Mouse (Mus musculus): Measurements from ENCODE around the gene Gm19402. TPM values are rescaled to one million over a fixed set of nuclear protein-coding genes. Genes with fewer than 3 reads are reported as not detected.

The Gm19402 gene
- polyA plus RNA-seq, 1 experiment from 2014 or later, result not detected

DNA sequence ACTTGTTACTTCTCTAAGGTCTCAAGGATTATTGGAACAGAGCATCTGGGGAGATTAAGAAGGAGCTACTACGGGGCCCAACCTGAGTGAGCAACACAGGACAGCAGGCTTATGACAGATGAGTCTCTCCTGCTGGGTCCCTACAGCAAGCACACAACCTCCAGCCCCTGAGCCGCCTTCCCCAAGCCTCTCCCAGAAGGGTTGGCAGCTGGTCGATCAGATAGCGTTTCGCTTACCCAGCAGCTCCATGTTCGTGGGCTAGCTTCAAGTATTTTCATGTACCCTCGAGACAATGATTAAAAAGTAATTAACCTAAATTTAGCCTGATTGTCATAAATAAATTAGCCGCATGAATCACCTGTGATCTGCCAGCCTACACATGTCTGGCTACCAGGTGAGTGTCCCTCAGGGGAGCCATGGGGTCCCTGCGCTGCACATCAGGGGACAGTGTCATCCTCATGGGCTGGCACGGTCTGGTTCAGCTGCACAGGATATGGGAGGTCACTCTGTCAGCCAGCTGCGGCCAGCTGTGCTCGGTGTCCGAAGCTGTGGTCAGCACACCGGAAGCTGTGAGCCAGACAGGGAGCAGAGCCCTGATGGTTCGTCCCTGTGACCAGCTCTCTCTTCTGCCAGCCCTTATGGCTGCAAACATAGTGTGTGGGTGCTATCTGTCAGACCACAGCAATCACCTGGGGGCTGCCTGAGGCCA is 32.1 kb downstream of the Gm19402 start:
- H3K4me3 ChIP-seq (ENCODE audit: low read depth, low read length), result no peak overlapping the region
- 72% methylated on average over 15 of the region's 15 CpGs for WGBS
- no peak overlapping the region for H3K4me2 ChIP-seq (ENCODE audit: low read depth, severe bottlenecking)
- H3K9me3 ChIP-seq (ENCODE audit: control insufficient read depth, low read length), result no peaks in the 10 kb centered on the region
- H3K27me3 ChIP-seq (ENCODE audit: control insufficient read depth, insufficient read depth, low read length), result no peaks in the 10 kb centered on the region
- no peak overlapping the region for H3K9ac ChIP-seq (ENCODE audit: low read length)
- H3K4me1 ChIP-seq (ENCODE audit: control insufficient read depth, insufficient read depth, low read length), result no peaks in the 10 kb centered on the region
- H3K27ac ChIP-seq (replicated peaks; ENCODE audit: low read depth, low read length), result no peak overlapping the region
- no peak for ATAC-seq (ENCODE audit: insufficient number of reproducible peaks, low FRiP score, low TSS enrichment, low read depth)
- H3K36me3 ChIP-seq (ENCODE audit: control insufficient read depth, insufficient read depth, low read length), result no peaks in the 10 kb centered on the region; the same call in 1 of the 2 replicates
- no peak for DNase-seq (ENCODE audit: low spot score)

DNA sequence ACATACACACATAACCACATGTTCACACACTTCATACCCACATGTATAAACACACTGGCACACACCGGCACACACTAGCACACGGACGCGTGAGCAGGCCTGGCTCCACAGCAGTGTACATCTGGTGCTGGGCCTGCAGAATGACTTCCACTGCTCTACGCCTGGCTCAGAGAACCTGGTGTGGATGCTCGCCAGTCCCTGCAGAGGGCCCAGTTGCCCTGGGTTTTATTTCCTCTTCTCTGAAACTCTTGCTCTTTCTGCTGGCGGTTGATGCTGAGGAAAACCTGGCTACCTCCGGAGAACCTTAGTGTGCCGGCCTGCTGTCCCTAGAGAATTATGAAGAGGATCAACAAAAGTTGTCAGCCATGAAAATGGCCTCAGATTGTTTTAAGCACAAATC is 38.5 kb downstream of the Gm19402 start:
- DNase-seq (ENCODE audit: low spot score), result no peak
- Histone ChIP-seq H3K27ac (replicated peaks; ENCODE audit: low read depth, low read length) (no peak overlapping the region), H3K9ac (ENCODE audit: low read length) (no peak overlapping the region), H3K27me3 (ENCODE audit: control insufficient read depth, insufficient read depth, low read length) (no peaks in the 10 kb centered on the region), H3K9me3 (ENCODE audit: control insufficient read depth, low read length) (no peaks in the 10 kb centered on the region), H3K4me2 (ENCODE audit: low read depth, severe bottlenecking) (no peak overlapping the region), H3K36me3 (ENCODE audit: control insufficient read depth, insufficient read depth, low read length) (no peaks in the 10 kb centered on the region; the same call in 1 of the 2 replicates), H3K4me1 (ENCODE audit: control insufficient read depth, insufficient read depth, low read length) (no peaks in the 10 kb centered on the region), H3K4me3 (ENCODE audit: low read depth, low read length) (no peak overlapping the region)
- no peak for ATAC-seq (ENCODE audit: insufficient number of reproducible peaks, low FRiP score, low TSS enrichment, low read depth)
- 88% methylated on average over 9 of the region's 9 CpGs for WGBS

DNA sequence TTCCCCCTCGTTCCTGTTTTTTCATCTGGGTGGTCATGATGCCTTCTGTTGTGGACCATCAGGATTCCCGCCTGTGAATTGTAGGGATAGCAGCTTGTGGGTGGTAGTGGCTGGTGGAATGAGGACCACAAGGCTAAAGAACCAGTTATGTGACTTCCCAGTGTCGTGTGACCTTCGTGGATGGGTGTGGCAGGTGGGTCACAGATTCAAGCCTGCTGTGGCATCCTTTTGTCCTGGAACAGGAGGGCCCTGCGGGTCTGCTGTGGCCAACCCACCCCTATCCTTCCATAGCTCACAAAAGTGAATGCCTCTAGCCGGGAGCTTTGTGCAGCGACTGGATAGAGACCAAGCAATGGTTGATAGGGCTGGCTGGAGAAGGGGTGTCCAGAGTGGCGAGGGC is 42.7 kb downstream of the Gm19402 start:
- H3K27ac ChIP-seq (replicated peaks; ENCODE audit: low read depth, low read length), result no peak overlapping the region
- 81% methylated on average over 8 of the region's 8 CpGs for WGBS
- no peaks in the 10 kb centered on the region for H3K4me1 ChIP-seq (ENCODE audit: control insufficient read depth, insufficient read depth, low read length)
- H3K36me3 ChIP-seq (ENCODE audit: control insufficient read depth, insufficient read depth, low read length), result peaks cover 18% of the 10 kb centered on the region
- H3K27me3 ChIP-seq (ENCODE audit: control insufficient read depth, insufficient read depth, low read length), result no peaks in the 10 kb centered on the region
- no peaks in the 10 kb centered on the region for H3K9me3 ChIP-seq (ENCODE audit: control insufficient read depth, low read length)
- H3K4me2 ChIP-seq (ENCODE audit: low read depth, severe bottlenecking), result no peak overlapping the region
- DNase-seq (ENCODE audit: low spot score), result no peak
- H3K9ac ChIP-seq (ENCODE audit: low read length), result no peak overlapping the region
- no peak for ATAC-seq (ENCODE audit: insufficient number of reproducible peaks, low FRiP score, low TSS enrichment, low read depth)
- no peak overlapping the region for H3K4me3 ChIP-seq (ENCODE audit: low read depth, low read length)

DNA sequence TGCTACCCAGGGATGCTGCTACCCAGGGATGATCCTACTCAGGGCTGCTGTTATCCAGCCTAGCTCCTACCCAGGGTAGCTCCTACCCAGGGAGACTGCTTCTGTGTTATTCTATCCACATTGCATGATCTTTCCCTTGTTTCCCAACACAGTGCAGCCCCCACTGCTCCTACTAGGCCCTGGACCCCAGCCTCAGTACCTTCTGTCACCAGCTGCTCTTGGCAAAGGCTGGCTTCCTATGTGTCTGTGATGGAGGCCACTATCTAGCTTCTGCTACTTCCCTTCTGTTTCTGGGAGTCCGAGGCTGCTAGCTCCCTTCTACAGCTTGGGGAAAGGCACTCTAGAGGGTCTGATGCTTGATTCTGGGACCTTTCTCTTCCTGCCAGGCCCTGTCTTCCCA is 43.1 kb downstream of the Gm19402 start:
- 71% methylated on average over 1 of the region's 1 CpGs for WGBS
- H3K9me3 ChIP-seq (ENCODE audit: control insufficient read depth, low read length), result no peaks in the 10 kb centered on the region

DNA sequence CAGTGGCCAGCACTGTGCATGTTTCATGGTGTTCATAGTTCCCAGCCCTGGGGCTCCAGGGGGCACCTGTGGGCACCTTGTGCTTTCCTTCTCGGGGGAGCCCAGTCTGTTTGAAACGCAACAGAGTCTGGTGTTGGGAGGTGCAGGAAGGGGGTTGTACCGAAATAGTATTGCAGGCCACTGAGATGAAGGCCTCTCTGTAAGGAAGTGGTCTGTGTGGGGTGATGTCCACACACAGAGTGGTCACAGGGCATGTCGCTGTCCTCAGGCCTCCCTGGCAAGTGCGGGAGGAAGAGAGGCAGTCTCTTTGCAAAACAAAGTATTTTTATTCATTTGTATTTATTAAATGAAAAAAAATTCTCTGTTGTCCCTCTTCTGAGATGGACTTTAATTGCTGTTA is 45.0 kb downstream of the Gm19402 start:
- Histone ChIP-seq H3K27me3 (ENCODE audit: control insufficient read depth, insufficient read depth, low read length) (no peaks in the 10 kb centered on the region), H3K4me1 (ENCODE audit: control insufficient read depth, insufficient read depth, low read length) (no peaks in the 10 kb centered on the region), H3K4me3 (ENCODE audit: low read depth, low read length) (no peak overlapping the region), H3K9ac (ENCODE audit: low read length) (no peak overlapping the region), H3K36me3 (ENCODE audit: control insufficient read depth, insufficient read depth, low read length) (peaks cover 26% of the 10 kb centered on the region), H3K27ac (replicated peaks; ENCODE audit: low read depth, low read length) (no peak overlapping the region), H3K4me2 (ENCODE audit: low read depth, severe bottlenecking) (no peak overlapping the region), H3K9me3 (ENCODE audit: control insufficient read depth, low read length) (no peaks in the 10 kb centered on the region)
- ATAC-seq (ENCODE audit: insufficient number of reproducible peaks, low FRiP score, low TSS enrichment, low read depth), result no peak
- 91% methylated on average over 5 of the region's 5 CpGs for WGBS
- DNase-seq (ENCODE audit: low spot score), result no peak

More for the DNA sequence above, 43.1 kb downstream of the Gm19402 start:
- Histone ChIP-seq H3K27me3 (ENCODE audit: control insufficient read depth, insufficient read depth, low read length) (no peaks in the 10 kb centered on the region), H3K9ac (ENCODE audit: low read length) (no peak overlapping the region), H3K4me3 (ENCODE audit: low read depth, low read length) (no peak overlapping the region), H3K27ac (replicated peaks; ENCODE audit: low read depth, low read length) (no peak overlapping the region), H3K4me2 (ENCODE audit: low read depth, severe bottlenecking) (no peak overlapping the region), H3K36me3 (ENCODE audit: control insufficient read depth, insufficient read depth, low read length) (peaks cover 18% of the 10 kb centered on the region), H3K4me1 (ENCODE audit: control insufficient read depth, insufficient read depth, low read length) (no peaks in the 10 kb centered on the region)
- no peak for DNase-seq (ENCODE audit: low spot score)
- ATAC-seq (ENCODE audit: insufficient number of reproducible peaks, low FRiP score, low TSS enrichment, low read depth), result no peak

DNA sequence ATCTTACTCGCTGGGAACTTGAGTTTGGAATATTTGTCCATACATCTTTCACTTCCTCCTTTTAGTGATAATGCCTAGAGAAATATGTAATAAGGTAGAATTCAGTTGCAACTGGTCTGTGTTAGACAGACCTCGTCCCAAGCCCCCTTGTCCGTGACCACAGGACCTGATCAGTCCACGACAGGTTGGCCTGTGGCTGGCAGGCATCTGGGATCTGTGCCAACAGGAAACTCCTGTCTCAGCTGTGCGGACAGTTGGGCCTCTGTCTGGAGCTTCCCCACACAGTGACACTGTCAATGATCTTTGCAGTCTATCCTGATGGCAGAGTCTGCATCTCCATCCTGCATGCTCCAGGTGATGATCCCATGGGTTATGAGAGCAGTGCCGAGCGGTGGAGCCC is 47.4 kb downstream of the Gm19402 start:
- Histone ChIP-seq H3K9me3 (ENCODE audit: control insufficient read depth, low read length) (no peaks in the 10 kb centered on the region), H3K36me3 (ENCODE audit: control insufficient read depth, insufficient read depth, low read length) (peaks cover 26% of the 10 kb centered on the region), H3K27me3 (ENCODE audit: control insufficient read depth, insufficient read depth, low read length) (no peaks in the 10 kb centered on the region), H3K4me3 (ENCODE audit: low read depth, low read length) (no peak overlapping the region), H3K9ac (ENCODE audit: low read length) (no peak overlapping the region), H3K4me2 (ENCODE audit: low read depth, severe bottlenecking) (no peak overlapping the region), H3K4me1 (ENCODE audit: control insufficient read depth, insufficient read depth, low read length) (no peaks in the 10 kb centered on the region), H3K27ac (replicated peaks; ENCODE audit: low read depth, low read length) (no peak overlapping the region)
- no peak for DNase-seq (ENCODE audit: low spot score)
- ATAC-seq (ENCODE audit: insufficient number of reproducible peaks, low FRiP score, low TSS enrichment, low read depth), result no peak
- 92% methylated on average over 7 of the region's 7 CpGs for WGBS

MicroRNAs encoded within 50 kb of the gene (microRNA counts, 519-probe panel; counts per million panel counts)
- microRNA mmu-miR-1930, result not detected

Small RNAs within 50 kb of the gene (microRNA-seq; reads per million reads assigned to microRNA genes)
- gene Mir1930, result 34.5 reads per million, percentile 36 among the genes with 10 or more reads in this experiment

Other genes starting within 250 kb of the Gm19402 start
- 43.4 and 43.8 TPM in 2 replicates for gene Fam207a, start 175.0 kb downstream of the Gm19402 start, polyA plus RNA-seq (2014; fragmentation: Nextera tagmentation; extraction: Ambion mirVana)
- gene Itgb2, start 160.5 kb downstream of the Gm19402 start, polyA plus RNA-seq (2014; fragmentation: Nextera tagmentation; extraction: Ambion mirVana), result 0.64 and 0.68 TPM in 2 replicates
- gene Pttg1ip, start 109.0 kb downstream of the Gm19402 start, polyA plus RNA-seq (2014; fragmentation: Nextera tagmentation; extraction: Ambion mirVana), result 75.5 and 84.6 TPM in 2 replicates
- 340 and 351 TPM in 2 replicates for gene Sumo3, start 84.7 kb downstream of the Gm19402 start, polyA plus RNA-seq (2014; fragmentation: Nextera tagmentation; extraction: Ambion mirVana)
- gene Gm49325, start 84.6 kb downstream of the Gm19402 start, polyA plus RNA-seq (2014; fragmentation: Nextera tagmentation; extraction: Ambion mirVana), result 2.3 TPM in 1 of 2 replicates, not detected in the other
- 52.3 and 52.6 TPM in 2 replicates for gene Ube2g2, start 68.5 kb downstream of the Gm19402 start, polyA plus RNA-seq (2014; fragmentation: Nextera tagmentation; extraction: Ambion mirVana)
- gene Tspear, start 4.2 kb downstream of the Gm19402 start, polyA plus RNA-seq (2014; fragmentation: Nextera tagmentation; extraction: Ambion mirVana), result 0.45 and 0.84 TPM in 2 replicates
- not detected in 2 replicates for gene Gm9508, start 6.5 kb upstream of the Gm19402 start, polyA plus RNA-seq (2014; fragmentation: Nextera tagmentation; extraction: Ambion mirVana)
- not detected in 2 replicates for gene Gm10272, start 15.9 kb upstream of the Gm19402 start, polyA plus RNA-seq (2014; fragmentation: Nextera tagmentation; extraction: Ambion mirVana)
- gene Gm10024, start 20.7 kb upstream of the Gm19402 start, polyA plus RNA-seq (2014; fragmentation: Nextera tagmentation; extraction: Ambion mirVana), result not detected in 2 replicates
- gene Gm10142, start 25.1 kb upstream of the Gm19402 start, polyA plus RNA-seq (2014; fragmentation: Nextera tagmentation; extraction: Ambion mirVana), result not detected in 2 replicates
- not detected in 2 replicates for gene Krtap12-1, start 29.8 kb upstream of the Gm19402 start, polyA plus RNA-seq (2014; fragmentation: Nextera tagmentation; extraction: Ambion mirVana)
- gene Gm10100, start 35.7 kb upstream of the Gm19402 start, polyA plus RNA-seq (2014; fragmentation: Nextera tagmentation; extraction: Ambion mirVana), result not detected in 2 replicates
- gene Gm18596, start 51.9 kb upstream of the Gm19402 start, polyA plus RNA-seq (2014; fragmentation: Nextera tagmentation; extraction: Ambion mirVana), result not detected in 2 replicates
- gene Gm9736, start 60.6 kb upstream of the Gm19402 start, polyA plus RNA-seq (2014; fragmentation: Nextera tagmentation; extraction: Ambion mirVana), result not detected in 2 replicates
- gene Gm3233, start 68.9 kb upstream of the Gm19402 start, polyA plus RNA-seq (2014; fragmentation: Nextera tagmentation; extraction: Ambion mirVana), result not detected in 2 replicates
- not detected in 2 replicates for gene Gm3238, start 80.6 kb upstream of the Gm19402 start, polyA plus RNA-seq (2014; fragmentation: Nextera tagmentation; extraction: Ambion mirVana)
- not detected in 2 replicates for gene Gm7138, start 86.2 kb upstream of the Gm19402 start, polyA plus RNA-seq (2014; fragmentation: Nextera tagmentation; extraction: Ambion mirVana)
- not detected in 2 replicates for gene Gm3250, start 91.8 kb upstream of the Gm19402 start, polyA plus RNA-seq (2014; fragmentation: Nextera tagmentation; extraction: Ambion mirVana)
- gene Gm7137, start 97.4 kb upstream of the Gm19402 start, polyA plus RNA-seq (2014; fragmentation: Nextera tagmentation; extraction: Ambion mirVana), result not detected in 2 replicates
- gene Gm9639, start 104.3 kb upstream of the Gm19402 start, polyA plus RNA-seq (2014; fragmentation: Nextera tagmentation; extraction: Ambion mirVana), result not detected in 2 replicates
- gene Gm19668, start 108.4 kb upstream of the Gm19402 start, polyA plus RNA-seq (2014; fragmentation: Nextera tagmentation; extraction: Ambion mirVana), result not detected in 2 replicates
- not detected in 2 replicates for gene Gm9507, start 121.1 kb upstream of the Gm19402 start, polyA plus RNA-seq (2014; fragmentation: Nextera tagmentation; extraction: Ambion mirVana)
- not detected in 2 replicates for gene Gm2696, start 123.9 kb upstream of the Gm19402 start, polyA plus RNA-seq (2014; fragmentation: Nextera tagmentation; extraction: Ambion mirVana)
- not detected in 2 replicates for gene Krtap10-4, start 136.3 kb upstream of the Gm19402 start, polyA plus RNA-seq (2014; fragmentation: Nextera tagmentation; extraction: Ambion mirVana)
- gene Krtap10-10, start 145.2 kb upstream of the Gm19402 start, polyA plus RNA-seq (2014; fragmentation: Nextera tagmentation; extraction: Ambion mirVana), result not detected in 2 replicates
- gene Gm36176, start 156.0 kb upstream of the Gm19402 start, polyA plus RNA-seq (2014; fragmentation: Nextera tagmentation; extraction: Ambion mirVana), result not detected in 2 replicates
- gene Gm10318, start 162.1 kb upstream of the Gm19402 start, polyA plus RNA-seq (2014; fragmentation: Nextera tagmentation; extraction: Ambion mirVana), result not detected in 2 replicates
- gene Gm3285, start 171.2 kb upstream of the Gm19402 start, polyA plus RNA-seq (2014; fragmentation: Nextera tagmentation; extraction: Ambion mirVana), result not detected in 2 replicates
- 1.4 and 1.5 TPM in 2 replicates for gene Lrrc3, start 211.8 kb upstream of the Gm19402 start, polyA plus RNA-seq (2014; fragmentation: Nextera tagmentation; extraction: Ambion mirVana)